Mouse (Mus musculus) cortical plate, adult 2 months (tissue): ENCODE data around the gene Tnrc6a.
"Not testable (repeated sequence)": the region's sequence is repeated elsewhere in the genome, so short reads cannot be mapped to it uniquely, and the experiment has no call there.

Source experiments
- CTCF ChIP-seq: fragments of 200-500 bp; IDR thresholded peaks from 2 replicates; pipeline ENCODE4 v1.5.1; 2011; ENCODE audit warnings: mild to moderate bottlenecking, control low read depth, low read length; ENCODE audit not compliant: insufficient read depth; ENCODE audit errors: extremely low read depth
- POLR2A ChIP-seq: fragments of 200-500 bp; IDR thresholded peaks from 2 replicates; pipeline ENCODE4 v1.6.1; 2011; ENCODE audit warnings: mild to moderate bottlenecking, low read length, control low read depth; ENCODE audit not compliant: insufficient read depth; ENCODE audit errors: extremely low read depth

- TF ChIP-seq CTCF, POLR2A: not testable (repeated sequence)
Measured at GRCm38 (mm10) chr7:123105381-123105780, 18.3 kb upstream of the Tnrc6a start.
